Mouse (Mus musculus) adrenal gland, postnatal 10 days (tissue): ENCODE measurements around the gene Samd3. TPM values are rescaled to one million over a fixed set of nuclear protein-coding genes. Genes with fewer than 3 reads are reported as not detected.

ENCODE experiments used
- DNase-seq: peaks from one replicate; pipeline ENCODE4 v3.0.0; 2021; ENCODE audit warnings: mixed read lengths
- total RNA-seq, 2 experiments: library from RNA; stranded (reverse); gene quantifications; 2 replicates each; pipeline ENCODE4 v1.2.3; 2021

Samd3 gene
- total RNA-seq, 2 experiments from 2014 or later: not detected

- no peak for DNase-seq
Measured at GRCm38 (mm10) chr10:26303485-26303884, 74.0 kb downstream of the Samd3 start.

DNA sequence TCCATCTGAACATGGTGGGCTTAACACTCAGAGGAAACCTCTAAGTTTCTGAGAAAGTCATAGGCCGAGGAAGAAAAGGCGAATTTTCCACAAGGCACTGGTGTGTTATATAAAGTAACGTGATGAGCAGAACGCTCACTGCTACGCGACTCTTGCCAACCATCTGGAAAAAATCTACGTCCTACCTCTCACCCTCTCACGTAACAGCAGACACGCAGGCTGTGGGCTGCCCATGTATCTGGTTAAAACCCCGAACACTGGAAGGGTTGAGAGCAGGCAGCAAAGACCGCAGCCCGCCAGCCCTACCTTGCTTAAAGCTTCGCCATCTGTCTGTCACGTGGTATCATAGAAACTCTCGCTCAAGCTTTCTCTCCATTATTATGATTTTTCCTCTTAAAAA lies 84.8 kb downstream of the Samd3 start:
- DNase-seq: no peak

- DNase-seq: no peak
Measured at GRCm38 (mm10) chr10:26320679-26321078, 91.2 kb downstream of the Samd3 start.

Other genes starting within 250 kb of the Samd3 start
- gene Gm9767, start 151.5 kb upstream of the Samd3 start, total RNA-seq: not detected
- 10 to 100 TPM; 13.5 to 18.4 TPM for gene Tmem200a, start 150.7 kb upstream of the Samd3 start, total RNA-seq
- 10 to 100 TPM; 13.8 to 17.5 TPM for gene L3mbtl3, start 146.3 kb downstream of the Samd3 start, total RNA-seq